In the genomic region with DNA sequence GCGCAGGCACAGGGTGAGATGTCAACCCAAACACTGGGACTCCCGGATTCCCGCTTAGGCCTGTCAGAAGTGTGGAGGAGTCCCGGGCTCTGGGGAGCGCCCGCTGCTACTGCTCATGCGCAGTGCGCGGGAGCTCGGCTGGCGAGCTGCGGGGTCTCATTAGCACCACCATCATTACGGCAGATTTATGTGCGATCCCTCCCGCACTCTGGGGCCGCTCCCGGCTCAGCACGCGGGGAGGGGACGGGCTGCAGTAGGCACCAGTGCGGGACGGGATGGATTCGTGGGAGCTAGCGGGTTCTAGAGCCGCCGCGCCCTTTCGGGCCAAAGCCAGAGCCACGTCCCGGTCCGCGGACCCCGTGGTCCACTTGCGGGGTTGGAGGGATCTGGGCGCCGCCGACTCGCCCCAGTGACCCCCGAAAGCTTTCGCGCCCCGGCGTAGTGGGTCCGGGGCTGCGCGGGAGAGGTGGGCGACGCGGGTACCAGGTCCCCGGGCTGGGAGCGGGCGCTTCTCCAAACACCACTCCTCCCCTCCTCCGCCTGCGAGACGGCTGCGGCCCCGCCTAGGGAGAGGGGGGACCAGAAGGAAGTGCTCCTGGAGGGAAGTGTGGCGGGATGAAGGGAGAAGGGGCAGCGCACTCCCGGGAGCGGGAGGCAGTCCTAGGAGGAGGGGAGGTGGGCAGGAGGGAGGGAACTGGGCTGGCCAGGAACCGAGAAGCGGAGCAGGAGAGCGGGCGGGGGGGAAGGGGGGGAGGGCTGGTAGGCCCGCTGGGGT, we compare ENCODE assay signal across 7 mouse cellular contexts. TPM values are rescaled to one million over a fixed set of nuclear protein-coding genes. Genes with fewer than 3 reads are reported as not detected.
DNase-seq lines count a peak whose midpoint lies in the region; ATAC-seq and TF ChIP-seq lines count a peak whose summit lies in the region.

No protein-coding gene starts in this region.

- peak; percentile 89 for ATAC-seq in forebrain, postnatal 0 days
- peak; percentile 88 for ATAC-seq in hindbrain, embryonic 13.5 days (ENCODE audit: low FRiP score)
- peak; percentile 84; the same call in 1 of the 2 replicates for ATAC-seq in limb, embryonic 11.5 days (ENCODE audit: insufficient number of reproducible peaks, low FRiP score, low TSS enrichment, low read depth)
- peak; percentile 83 for ATAC-seq in midbrain, embryonic 13.5 days
- ATAC-seq in stomach, embryonic 16.5 days (ENCODE audit: insufficient read depth, low FRiP score): peak; percentile 91

- no peaks in the 10 kb centered on the region for H3K9me3 ChIP-seq in forebrain, postnatal 0 days (ENCODE audit: low read length)
- H3K9me3 ChIP-seq in hindbrain, embryonic 13.5 days: no peaks in the 10 kb centered on the region
- H3K9me3 ChIP-seq in limb, embryonic 11.5 days (ENCODE audit: control insufficient read depth, low read length): no peaks in the 10 kb centered on the region
- H3K9me3 ChIP-seq in midbrain, embryonic 13.5 days: 0 out of 2 replicates have a peak, but pooled peaks cover 6% of the 10 kb centered on the region
- H3K9me3 ChIP-seq in stomach, embryonic 16.5 days (replicated peaks; ENCODE audit: control insufficient read depth, low read length): no peaks in the 10 kb centered on the region

- H3K27me3 ChIP-seq in forebrain, postnatal 0 days (ENCODE audit: insufficient read depth, low read length): no peaks in the 10 kb centered on the region
- peaks cover 12% of the 10 kb centered on the region; the same call in 1 of the 2 replicates for H3K27me3 ChIP-seq in hindbrain, embryonic 13.5 days
- H3K27me3 ChIP-seq in limb, embryonic 11.5 days (ENCODE audit: control insufficient read depth, insufficient read depth, low read length): peaks cover 4% of the 10 kb centered on the region; the same call in 1 of the 2 replicates
- H3K27me3 ChIP-seq in midbrain, embryonic 13.5 days: peaks cover 16% of the 10 kb centered on the region
- peaks cover 3% of the 10 kb centered on the region; the same call in 1 of the 2 replicates for H3K27me3 ChIP-seq in stomach, embryonic 16.5 days (ENCODE audit: control insufficient read depth, insufficient read depth, low read length)

- H3K27ac ChIP-seq in forebrain, postnatal 0 days (ENCODE audit: low read depth, low read length): peak overlapping the region; percentile 90
- H3K27ac ChIP-seq in hindbrain, embryonic 13.5 days: peak overlapping the region; percentile 90
- peak overlapping the region; percentile 77; the same call in 1 of the 2 replicates for H3K27ac ChIP-seq in limb, embryonic 11.5 days (replicated peaks; ENCODE audit: low read depth, low read length)
- H3K27ac ChIP-seq in midbrain, embryonic 13.5 days: peak overlapping the region; percentile 89
- peak overlapping the region; percentile 68 for H3K27ac ChIP-seq in stomach, embryonic 16.5 days (ENCODE audit: low read length)

- TF ChIP-seq CTCF in forebrain, postnatal 0 days (IDR thresholded peaks at IDR 0.05; ENCODE audit: low read depth): no peak

- H3K36me3 ChIP-seq in forebrain, postnatal 0 days (ENCODE audit: insufficient read depth): no peaks in the 10 kb centered on the region
- H3K36me3 ChIP-seq in hindbrain, embryonic 13.5 days: no peaks in the 10 kb centered on the region
- no peaks in the 10 kb centered on the region for H3K36me3 ChIP-seq in limb, embryonic 11.5 days (ENCODE audit: control insufficient read depth, insufficient read depth, low read length)
- no peaks in the 10 kb centered on the region for H3K36me3 ChIP-seq in midbrain, embryonic 13.5 days
- no peaks in the 10 kb centered on the region for H3K36me3 ChIP-seq in stomach, embryonic 16.5 days (ENCODE audit: control insufficient read depth, insufficient read depth, low read length)

- H3K4me3 ChIP-seq in forebrain, postnatal 0 days (ENCODE audit: low read depth, low read length): peak overlapping the region; percentile 67
- H3K4me3 ChIP-seq in hindbrain, embryonic 13.5 days: peak overlapping the region; percentile 65
- peak overlapping the region; percentile 69 for H3K4me3 ChIP-seq in limb, embryonic 11.5 days (ENCODE audit: low read depth, low read length)
- peak overlapping the region; percentile 71 for H3K4me3 ChIP-seq in midbrain, embryonic 13.5 days (replicated peaks)
- H3K4me3 ChIP-seq in stomach, embryonic 16.5 days (replicated peaks; ENCODE audit: low read length): peak overlapping the region; percentile 71

- H3K9ac ChIP-seq in forebrain, postnatal 0 days: peak overlapping the region; percentile 92
- peak overlapping the region; percentile 87 for H3K9ac ChIP-seq in hindbrain, embryonic 13.5 days
- peak overlapping the region; percentile 72 for H3K9ac ChIP-seq in limb, embryonic 11.5 days (ENCODE audit: low read length)
- H3K9ac ChIP-seq in midbrain, embryonic 13.5 days (replicated peaks): peak overlapping the region; percentile 86
- peak overlapping the region; percentile 87 for H3K9ac ChIP-seq in stomach, embryonic 16.5 days (ENCODE audit: low read length)

- H3K4me1 ChIP-seq in forebrain, postnatal 0 days (ENCODE audit: insufficient read depth): peaks cover 11% of the 10 kb centered on the region
- peaks cover 26% of the 10 kb centered on the region for H3K4me1 ChIP-seq in hindbrain, embryonic 13.5 days (replicated peaks)
- peaks cover 12% of the 10 kb centered on the region; the same call in 1 of the 2 replicates for H3K4me1 ChIP-seq in limb, embryonic 11.5 days (ENCODE audit: control insufficient read depth, insufficient read depth, low read length)
- peaks cover 25% of the 10 kb centered on the region for H3K4me1 ChIP-seq in midbrain, embryonic 13.5 days (replicated peaks)
- peaks cover 12% of the 10 kb centered on the region for H3K4me1 ChIP-seq in stomach, embryonic 16.5 days (ENCODE audit: control insufficient read depth, insufficient read depth, low read length)

- peak overlapping the region; percentile 88 for H3K4me2 ChIP-seq in forebrain, postnatal 0 days (ENCODE audit: low read depth)
- peak overlapping the region; percentile 91 for H3K4me2 ChIP-seq in hindbrain, embryonic 13.5 days
- peak overlapping the region; percentile 85 for H3K4me2 ChIP-seq in limb, embryonic 11.5 days (ENCODE audit: low read depth, severe bottlenecking)
- peak overlapping the region; percentile 91 for H3K4me2 ChIP-seq in midbrain, embryonic 13.5 days (replicated peaks)
- peak overlapping the region; percentile 90 for H3K4me2 ChIP-seq in stomach, embryonic 16.5 days (ENCODE audit: low read depth, low read length)

- peak; percentile 91 for DNase-seq in R1 (ENCODE audit: low read depth, low spot score)
- DNase-seq in cerebellum, adult 18-20 months: peak; percentile 75 to 85
- DNase-seq in forebrain, postnatal 0 days: peak; percentile 90
- DNase-seq in limb, embryonic 11.5 days (ENCODE audit: low spot score): peak; percentile 79

- WGBS in forebrain, postnatal 0 days: 2% methylated on average over 56 of the region's 66 CpGs
- under 1% methylated on average over 54 of the region's 66 CpGs for WGBS in hindbrain, embryonic 13.5 days
- under 1% methylated on average over 53 of the region's 66 CpGs for WGBS in limb, embryonic 11.5 days
- 1% methylated on average over 53 of the region's 66 CpGs for WGBS in midbrain, embryonic 13.5 days
- under 1% methylated on average over 54 of the region's 66 CpGs for WGBS in stomach, embryonic 16.5 days

RNA-seq across cellular contexts. Expression of gene Adgrl1, which starts 24.8 kb away (rescaled TPM):
- 248 and 259 TPM in 2 replicates for total RNA-seq in forebrain, postnatal 0 days (2014; rRNA removed)
- polyA plus RNA-seq in forebrain, postnatal 0 days (2015; fragmentation: Nextera tagmentation; extraction: Ambion mirVana): 38.5 and 56.5 TPM in 2 replicates
- 47.9 and 49.3 TPM in 2 replicates for polyA plus RNA-seq in hindbrain, embryonic 13.5 days (2015; fragmentation: Nextera tagmentation; extraction: Ambion mirVana)
- 20.7 and 23.0 TPM in 2 replicates for polyA plus RNA-seq in limb, embryonic 11.5 days (2014; fragmentation: Nextera tagmentation; extraction: Ambion mirVana)
- polyA plus RNA-seq in midbrain, embryonic 13.5 days (2015; fragmentation: Nextera tagmentation; extraction: Ambion mirVana): 45.1 and 46.1 TPM in 2 replicates
- polyA plus RNA-seq in stomach, embryonic 16.5 days (2015; fragmentation: Nextera tagmentation; extraction: Ambion mirVana): 12.6 and 13.2 TPM in 2 replicates

Comparison
In these comparisons a context has a peak if more than half of its experiments do, and no peak if none do; other contexts are left out.
1. Peak in every context shown above with its lines: DNase-seq, ATAC-seq, H3K4me3 ChIP-seq and H3K27ac ChIP-seq.